9 mouse cellular contexts compared by ENCODE assay signal in genomic region chr4:136030968-136031909, GRCm38 (mm10). TPM values are rescaled to one million over a fixed set of nuclear protein-coding genes. Genes with fewer than 3 reads are reported as not detected.
DNase-seq lines count a peak whose midpoint lies in the region; ATAC-seq and TF ChIP-seq lines count a peak whose summit lies in the region.
"Had no signal": no experiment of that assay in that cellular context is flagged by ENCODE, and none has a peak within 500 bp of the region (broad histone marks: within the 10 kb centered on the region; RNA-seq: fewer than 3 reads in every experiment).

No protein-coding gene starts in this region.

- peak; percentile 63 for ATAC-seq in forebrain, embryonic 12.5 days (ENCODE audit: low FRiP score)
- no peak for ATAC-seq in forebrain, postnatal 0 days
- peak; percentile 67 for ATAC-seq in granulocyte monocyte progenitor cell, adult 5-6 weeks (replicated peaks; ENCODE audit: poor library complexity, severe bottlenecking)
- ATAC-seq: Patski had no signal

- TF ChIP-seq CTCF in forebrain, postnatal 0 days (IDR thresholded peaks at IDR 0.05; ENCODE audit: low read depth): no peak
- no peak for TF ChIP-seq CTCF in kidney, adult 2 months (conservative IDR thresholded peaks at IDR 0.05; ENCODE audit: insufficient read depth, insufficient read length, low read depth, low read length)

- H3K27ac ChIP-seq in forebrain, embryonic 12.5 days: peak overlapping the region; percentile 74
- H3K27ac ChIP-seq in forebrain, postnatal 0 days (ENCODE audit: low read depth, low read length): no peak overlapping the region
- H3K27ac ChIP-seq in kidney, adult 2 months (ENCODE audit: insufficient read depth, low read depth, low read length): no peak overlapping the region

- 4% methylated on average over 8 of the region's 8 CpGs for WGBS in forebrain, embryonic 12.5 days
- 6% methylated on average over 8 of the region's 8 CpGs for WGBS in forebrain, postnatal 0 days
- WGBS in kidney, adult 2 months: 30% methylated on average over 8 of the region's 8 CpGs

- H3K4me3 ChIP-seq in forebrain, embryonic 12.5 days (replicated peaks): no peak overlapping the region
- no peak overlapping the region for H3K4me3 ChIP-seq in forebrain, postnatal 0 days (ENCODE audit: low read depth, low read length)
- H3K4me3 ChIP-seq in kidney, adult 2 months (ENCODE audit: insufficient read depth, low read depth, low read length): no peak overlapping the region

- no peak for DNase-seq in forebrain, postnatal 0 days
- peak; percentile 49 for DNase-seq in Muller cell, postnatal 12 days (ENCODE audit: inconsistent ontology term)
- peak; percentile 63 for DNase-seq in kidney, adult 2 months
- DNase-seq in lung, postnatal 10 days: peak; percentile 42
- DNase-seq in yolk sac, embryonic 10.5 days (ENCODE audit: low spot score): peak; percentile 76
- DNase-seq in layer of hippocampus, adult 8-10 months (ENCODE audit: low spot score in 2 of 2): no peak

- H3K4me1 ChIP-seq in forebrain, embryonic 12.5 days: peaks cover 15% of the 10 kb centered on the region
- no peaks in the 10 kb centered on the region for H3K4me1 ChIP-seq in forebrain, postnatal 0 days (ENCODE audit: insufficient read depth)
- peaks cover 8% of the 10 kb centered on the region; the same call in 1 of the 2 replicates for H3K4me1 ChIP-seq in kidney, adult 2 months (ENCODE audit: control insufficient read depth, insufficient read depth, low read length)

- peak overlapping the region; percentile 39; the same call in 1 of the 2 replicates for H3K9ac ChIP-seq in forebrain, embryonic 12.5 days
- H3K9ac ChIP-seq in forebrain, postnatal 0 days: no peak overlapping the region

- no peaks in the 10 kb centered on the region for H3K36me3 ChIP-seq in forebrain, embryonic 12.5 days (replicated peaks)
- H3K36me3 ChIP-seq in forebrain, postnatal 0 days (ENCODE audit: insufficient read depth): no peaks in the 10 kb centered on the region
- H3K36me3 ChIP-seq in kidney, adult 2 months (ENCODE audit: control insufficient read depth, insufficient read depth, low read length): no peaks in the 10 kb centered on the region

- peak overlapping the region; percentile 17 for H3K4me2 ChIP-seq in forebrain, embryonic 12.5 days
- H3K4me2 ChIP-seq in forebrain, postnatal 0 days (ENCODE audit: low read depth): no peak overlapping the region

- H3K27me3 ChIP-seq in forebrain, embryonic 12.5 days: no peaks in the 10 kb centered on the region
- no peaks in the 10 kb centered on the region for H3K27me3 ChIP-seq in forebrain, postnatal 0 days (ENCODE audit: insufficient read depth, low read length)
- H3K27me3 ChIP-seq in kidney, adult 2 months (replicated peaks; ENCODE audit: control insufficient read depth, insufficient read depth, low read length): no peaks in the 10 kb centered on the region
- H3K27me3 ChIP-seq: Patski had no signal

- H3K9me3 ChIP-seq in forebrain, embryonic 12.5 days: no peaks in the 10 kb centered on the region
- no peaks in the 10 kb centered on the region for H3K9me3 ChIP-seq in forebrain, postnatal 0 days (ENCODE audit: low read length)

- TF ChIP-seq POLR2A in kidney, adult 2 months (IDR thresholded peaks at IDR 0.05; ENCODE audit: low read depth, low read length): no peak

RNA-seq across cellular contexts. Expression of gene Eloa, which starts 9.7 kb away (rescaled TPM):
- 34.2 and 37.6 TPM in 2 replicates for polyA plus RNA-seq in forebrain, embryonic 12.5 days (2016; fragmentation: Nextera tagmentation; extraction: Ambion mirVana)
- total RNA-seq in forebrain, postnatal 0 days (2014; rRNA removed): 32.2 and 36.7 TPM in 2 replicates
- polyA plus RNA-seq in forebrain, postnatal 0 days (2015; fragmentation: Nextera tagmentation; extraction: Ambion mirVana): 17.2 and 21.3 TPM in 2 replicates
- total RNA-seq in granulocyte monocyte progenitor cell, adult 5-6 weeks (2014; fragmentation: Nextera tagmentation): 49.1 and 52.3 TPM in 2 replicates
- 62.1 and 63.6 TPM in 2 replicates for total RNA-seq in granulocyte monocyte progenitor cell, adult 5-6 weeks (2017)
- polyA plus RNA-seq in kidney, adult 2 months (2012; rRNA removed): 11.0 and 12.9 TPM in 2 replicates
- 10 to 100 TPM; 26.3 to 30.5 (median 28.8) TPM for total RNA-seq in layer of hippocampus, adult 8-10 months (2022)

RNA-seq across cellular contexts. Expression of gene Rpl11, which starts 22.0 kb away (rescaled TPM):
- 315 and 333 TPM in 2 replicates for polyA plus RNA-seq in forebrain, embryonic 12.5 days (2016; fragmentation: Nextera tagmentation; extraction: Ambion mirVana)
- 872 and 1,141 TPM in 2 replicates for total RNA-seq in forebrain, postnatal 0 days (2014; rRNA removed)
- polyA plus RNA-seq in forebrain, postnatal 0 days (2015; fragmentation: Nextera tagmentation; extraction: Ambion mirVana): 313 and 396 TPM in 2 replicates
- 1,756 and 1,826 TPM in 2 replicates for total RNA-seq in granulocyte monocyte progenitor cell, adult 5-6 weeks (2014; fragmentation: Nextera tagmentation)
- total RNA-seq in granulocyte monocyte progenitor cell, adult 5-6 weeks (2017): 806 and 1,025 TPM in 2 replicates
- 232 and 292 TPM in 2 replicates for polyA plus RNA-seq in kidney, adult 2 months (2012; rRNA removed)
- 100 to 1,000 TPM; 193 to 354 (median 274) TPM for total RNA-seq in layer of hippocampus, adult 8-10 months (2022)

RNA-seq across cellular contexts. Expression of gene Pithd1, which starts 44.2 kb away (rescaled TPM):
- 60.2 and 64.6 TPM in 2 replicates for polyA plus RNA-seq in forebrain, embryonic 12.5 days (2016; fragmentation: Nextera tagmentation; extraction: Ambion mirVana)
- 62.8 and 64.2 TPM in 2 replicates for total RNA-seq in forebrain, postnatal 0 days (2014; rRNA removed)
- 82.2 and 93.3 TPM in 2 replicates for polyA plus RNA-seq in forebrain, postnatal 0 days (2015; fragmentation: Nextera tagmentation; extraction: Ambion mirVana)
- 21.2 and 24.7 TPM in 2 replicates for total RNA-seq in granulocyte monocyte progenitor cell, adult 5-6 weeks (2014; fragmentation: Nextera tagmentation)
- total RNA-seq in granulocyte monocyte progenitor cell, adult 5-6 weeks (2017): 29.1 and 38.0 TPM in 2 replicates
- 31.8 and 33.5 TPM in 2 replicates for polyA plus RNA-seq in kidney, adult 2 months (2012; rRNA removed)
- 10 to 100 TPM; 79.8 to 89.2 (median 83.7) TPM for total RNA-seq in layer of hippocampus, adult 8-10 months (2022)

RNA-seq across cellular contexts. Expression of gene Lypla2, which starts 58.8 kb away (rescaled TPM):
- 153 and 161 TPM in 2 replicates for polyA plus RNA-seq in forebrain, embryonic 12.5 days (2016; fragmentation: Nextera tagmentation; extraction: Ambion mirVana)
- total RNA-seq in forebrain, postnatal 0 days (2014; rRNA removed): 136 and 138 TPM in 2 replicates
- polyA plus RNA-seq in forebrain, postnatal 0 days (2015; fragmentation: Nextera tagmentation; extraction: Ambion mirVana): 201 and 206 TPM in 2 replicates
- 28.6 and 60.0 TPM in 2 replicates for total RNA-seq in granulocyte monocyte progenitor cell, adult 5-6 weeks (2014; fragmentation: Nextera tagmentation)
- 19.4 and 20.4 TPM in 2 replicates for total RNA-seq in granulocyte monocyte progenitor cell, adult 5-6 weeks (2017)
- 90.8 and 100 TPM in 2 replicates for polyA plus RNA-seq in kidney, adult 2 months (2012; rRNA removed)
- total RNA-seq in layer of hippocampus, adult 8-10 months (2022): 100 to 1,000 TPM in 2 of 4 experiments, 10 to 100 TPM in 2; 94.3 to 103 (median 98.5) TPM

Comparison
In these comparisons a context has a peak if more than half of its experiments do, and no peak if none do; other contexts are left out.
1. DNase-seq: peak in Muller cell, postnatal 12 days (single experiment), kidney, adult 2 months (single experiment), lung, postnatal 10 days (single experiment) and yolk sac, embryonic 10.5 days (single experiment); none in forebrain, postnatal 0 days (single experiment) and layer of hippocampus, adult 8-10 months (0 of 2).